Mouse (Mus musculus) left cerebral cortex, postnatal 14 days (tissue): ENCODE measurements around the gene Fli1. TPM values are rescaled to one million over a fixed set of nuclear protein-coding genes. Genes with fewer than 3 reads are reported as not detected.

Experiments
- DNase-seq, 2 experiments: peaks; one replicate each; pipeline ENCODE4 v3.0.0; 2021 to 2022; ENCODE audit warnings: low spot score in 2 of 2, mixed read lengths in 1 of 2
- intact Hi-C: fragments of 180-260 bp; cut with DNase I; formaldehyde crosslinking; loops from one replicate; pipeline ENCODE4 v1.15.1; 2025
- total RNA-seq, 2 experiments: library from RNA; stranded (reverse); gene quantifications; 2 replicates each; pipeline ENCODE4 v1.2.3; 2021

Gene Fli1
- total RNA-seq, 2 experiments from 2014 or later = 7.6 to 7.8 TPM

GRCm38 (mm10) chr9:32559454-32559853 is 16.8 kb upstream of the Fli1 start:
- intact Hi-C loops = no loop called here

GRCm38 (mm10) chr9:32556313-32556712 is 13.7 kb upstream of the Fli1 start:
- intact Hi-C loops = no loop called here
- DNase-seq = no peak

More at GRCm38 (mm10) chr9:32559454-32559853, 16.8 kb upstream of the Fli1 start:
- DNase-seq = no peak

- intact Hi-C loops = no loop called here
- DNase-seq = no peak
Observed at GRCm38 (mm10) chr9:32555279-32555678, 12.6 kb upstream of the Fli1 start.

GRCm38 (mm10) chr9:32550541-32550940 is 7.9 kb upstream of the Fli1 start:
- intact Hi-C loops = no loop called here
- no peak for DNase-seq

- intact Hi-C loops = no loop called here
- DNase-seq = no peak
Observed at GRCm38 (mm10) chr9:32549462-32550384, 7.1 kb upstream of the Fli1 start.

- no peak for DNase-seq
- intact Hi-C loops = no loop called here
Observed at GRCm38 (mm10) chr9:32546731-32547130, 4.1 kb upstream of the Fli1 start.

- intact Hi-C loops = no loop called here
- no peak for DNase-seq
Observed at GRCm38 (mm10) chr9:32544731-32545661, 2.3 kb upstream of the Fli1 start.

GRCm38 (mm10) chr9:32543923-32544575 is 1.4 kb upstream of the Fli1 start:
- no peak for DNase-seq

GRCm38 (mm10) chr9:32543040-32543581 is 450 bp upstream of the Fli1 start:
- no peak for DNase-seq
- intact Hi-C loops = no loop called here

More at GRCm38 (mm10) chr9:32543923-32544575, 1.4 kb upstream of the Fli1 start:
- intact Hi-C loops = no loop called here

- no peak for DNase-seq
- intact Hi-C loops = no loop called here
Observed at GRCm38 (mm10) chr9:32541223-32541901, 1.3 kb downstream of the Fli1 start.

GRCm38 (mm10) chr9:32540406-32541222 is 2.0 kb downstream of the Fli1 start:
- DNase-seq = no peak
- intact Hi-C loops = no loop called here

GRCm38 (mm10) chr9:32540061-32540405 is 2.6 kb downstream of the Fli1 start:
- intact Hi-C loops = no loop called here
- peak in 1 of 2 experiments; percentile 10 for DNase-seq

GRCm38 (mm10) chr9:32539321-32539761 is 3.3 kb downstream of the Fli1 start:
- DNase-seq = no peak
- intact Hi-C loops = no loop called here

- DNase-seq = no peak
- intact Hi-C loops = no loop called here
Observed at GRCm38 (mm10) chr9:32538124-32538523, 4.5 kb downstream of the Fli1 start.

GRCm38 (mm10) chr9:32537706-32538105 is 5.0 kb downstream of the Fli1 start:
- DNase-seq = no peak
- intact Hi-C loops = no loop called here

- DNase-seq = no peak
- intact Hi-C loops = no loop called here
Observed at GRCm38 (mm10) chr9:32535201-32535955, 7.3 kb downstream of the Fli1 start.

GRCm38 (mm10) chr9:32534025-32534615 is 8.5 kb downstream of the Fli1 start:
- intact Hi-C loops = no loop called here

More at GRCm38 (mm10) chr9:32534025-32534615, 8.5 kb downstream of the Fli1 start:
- DNase-seq = no peak
